Mouse (Mus musculus) brain, adult 2 months (tissue): Measurements from ENCODE around the gene Dand5.

Experiments used
- DNase-seq: peaks from one replicate; pipeline ENCODE4 v3.0.0; 2011; ENCODE audit warnings: low read depth, low spot score

Dand5 gene

GRCm38 (mm10) chr8:84822723-84823122 is at the start of gene Dand5:
Dand5 (minus strand) TSS chr8:84822823.
- no peak for DNase-seq

- peak; percentile 64 for DNase-seq
Measured at GRCm38 (mm10) chr8:84871376-84872308, 49.0 kb upstream of the Dand5 start, which contains the start of gene Syce2. Syce2 (plus strand) TSS chr8:84872111.

GRCm38 (mm10) chr8:84856864-84857441 is 34.3 kb upstream of the Dand5 start, which contains the start of gene Farsa:
Farsa (plus strand) TSS chr8:84856989.
- DNase-seq: peak; percentile 99

GRCm38 (mm10) chr8:84856434-84856833 is 33.8 kb upstream of the Dand5 start:
- DNase-seq: no peak

- peak; percentile 34 for DNase-seq
Measured at GRCm38 (mm10) chr8:84847684-84848435, 25.2 kb upstream of the Dand5 start.

- DNase-seq: peak; percentile 100
Measured at GRCm38 (mm10) chr8:84846722-84847572, 24.3 kb upstream of the Dand5 start, which contains the start of gene Calr. Calr (minus strand) TSS chr8:84846934.

GRCm38 (mm10) chr8:84846094-84846721 is 23.6 kb upstream of the Dand5 start:
- DNase-seq: peak; percentile 42

GRCm38 (mm10) chr8:84845355-84846093 is 22.9 kb upstream of the Dand5 start:
- DNase-seq: peak; percentile 56

- no peak for DNase-seq
Measured at GRCm38 (mm10) chr8:84844397-84845070, 21.9 kb upstream of the Dand5 start.

GRCm38 (mm10) chr8:84841514-84841913 is 18.9 kb upstream of the Dand5 start:
- no peak for DNase-seq

GRCm38 (mm10) chr8:84840248-84840999 is 17.8 kb upstream of the Dand5 start, which contains the start of gene Rad23a:
Rad23a (minus strand) TSS chr8:84840665.
- peak; percentile 98 for DNase-seq

GRCm38 (mm10) chr8:84839875-84840247 is 17.2 kb upstream of the Dand5 start:
- no peak for DNase-seq

GRCm38 (mm10) chr8:84839411-84839810 is 16.8 kb upstream of the Dand5 start:
- no peak for DNase-seq

GRCm38 (mm10) chr8:84838513-84838912 is 15.9 kb upstream of the Dand5 start:
- no peak for DNase-seq

GRCm38 (mm10) chr8:84837912-84838470 is 15.4 kb upstream of the Dand5 start:
- no peak for DNase-seq

GRCm38 (mm10) chr8:84837149-84837911 is 14.7 kb upstream of the Dand5 start:
- DNase-seq: peak; percentile 34
